Mouse (Mus musculus): ENCODE results near the gene Prkacb.

DNA sequence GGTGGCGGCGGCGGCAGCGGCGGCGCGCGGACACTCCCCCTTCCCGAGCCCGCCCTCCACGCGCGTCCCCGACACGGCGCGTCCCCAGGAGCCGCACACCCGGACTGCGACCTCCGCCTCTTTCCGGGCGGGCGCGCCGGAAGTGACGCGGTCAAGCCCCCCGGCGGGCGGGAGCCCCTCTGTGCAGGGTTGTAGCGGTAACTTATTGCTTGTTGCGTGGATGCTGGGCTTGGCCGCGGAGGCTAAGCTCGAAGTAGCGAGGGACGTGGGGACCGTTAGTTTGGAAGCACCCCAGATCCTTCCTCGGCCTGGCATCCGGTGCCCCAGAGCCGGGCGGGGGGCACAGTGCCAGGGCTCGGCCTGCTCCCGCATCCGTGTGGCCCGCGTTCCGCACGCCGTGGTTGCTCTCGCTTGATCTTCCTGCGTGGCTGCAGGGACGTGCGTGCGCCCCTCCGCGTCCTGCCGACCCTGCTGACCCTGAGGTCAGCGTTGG lies at the start of gene Prkacb:
- TF ChIP-seq CTCF (IDR thresholded peaks at IDR 0.05) (no peak), EP300 (IDR thresholded peaks at IDR 0.05) (no peak)

Measured in lung, postnatal 0 days (tissue).